Mouse (Mus musculus) lung, postnatal 0 days (tissue): ENCODE results near the gene Zfp354a. TPM values are rescaled to one million over a fixed set of nuclear protein-coding genes. Genes with fewer than 3 reads are reported as not detected.
"Not testable (repeated sequence)": the region's sequence is repeated elsewhere in the genome, so short reads cannot be mapped to it uniquely, and the experiment has no call there.

ENCODE experiments used
- ATAC-seq: fragments of 200-750 bp; cut with Nextera tagmentation; 2 replicates; pipeline ENCODE4 v1.8.0; 2017; ENCODE audit warnings: moderate library complexity
- DNase-seq: peaks from one replicate; pipeline ENCODE4 v3.0.0-alpha.2; 2016; ENCODE audit warnings: low spot score
- H3K27ac ChIP-seq: fragments of 300-500 bp; sonication (generic); 2 replicates; pipeline ENCODE4 v1.5.1; 2014; ENCODE audit warnings: antibody characterized with exemption, mild to moderate bottlenecking, low read length, mixed read lengths
- H3K27me3 ChIP-seq: fragments of 300-500 bp; sonication (generic); replicated peaks from 2 replicates; pipeline ENCODE4 v1.6.1; 2014; ENCODE audit warnings: low read length, mixed read lengths; ENCODE audit not compliant: insufficient read depth
- H3K36me3 ChIP-seq: fragments of 300-500 bp; sonication (generic); 2 replicates; pipeline ENCODE4 v1.6.1; 2014; ENCODE audit warnings: low read length, mixed read lengths; ENCODE audit not compliant: insufficient read depth
- H3K4me1 ChIP-seq: fragments of 300-500 bp; sonication (generic); 2 replicates; pipeline ENCODE4 v1.6.1; 2014; ENCODE audit warnings: antibody characterized with exemption, low read depth, low read length, mixed read lengths; ENCODE audit not compliant: insufficient read depth
- H3K4me2 ChIP-seq: fragments of 300-500 bp; sonication (generic); replicated peaks from 2 replicates; pipeline ENCODE4 v1.6.1; 2014; ENCODE audit warnings: low read depth, mild to moderate bottlenecking, low read length, moderate library complexity, mixed read lengths
- H3K4me3 ChIP-seq: fragments of 300-500 bp; sonication (generic); 2 replicates; pipeline ENCODE4 v1.5.1; 2014; ENCODE audit warnings: low read depth, low read length
- H3K9ac ChIP-seq: fragments of 300-500 bp; sonication (generic); replicated peaks from 2 replicates; pipeline ENCODE4 v1.6.1; 2014; ENCODE audit warnings: low read depth, mild to moderate bottlenecking
- H3K9me3 ChIP-seq: fragments of 300-500 bp; sonication (generic); 2 replicates; pipeline ENCODE4 v1.6.1; 2016; ENCODE audit warnings: low read length, mixed read lengths
- CTCF ChIP-seq: IDR thresholded peaks from 2 replicates; pipeline ENCODE4 v1.5.1; 2016; ENCODE audit warnings: antibody characterized with exemption, mild to moderate bottlenecking
- EP300 ChIP-seq: IDR thresholded peaks from 2 replicates; pipeline ENCODE4 v1.6.1; 2016; ENCODE audit warnings: antibody characterized with exemption, mild to moderate bottlenecking, control low read depth
- WGBS: fragments of 180-500 bp; shearing (Covaris S2); extraction: QIAGEN DNeasy Blood & Tissue Kit; methylation state at CpG from one replicate; pipeline ENCODE4 v1.1.7; 2014; 5-methylcytosine and 5-hydroxymethylcytosine counted together
- polyA plus RNA-seq: library from polyadenylated mRNA; unstranded; fragments of >200 nt; fragmentation: Nextera tagmentation; extraction: Ambion mirVana; gene quantifications from 2 replicates; pipeline ENCODE4 v1.2.1, GENCODE M21; 2015

The Zfp354a gene
- 5.7 and 5.9 TPM in 2 replicates for polyA plus RNA-seq

DNA sequence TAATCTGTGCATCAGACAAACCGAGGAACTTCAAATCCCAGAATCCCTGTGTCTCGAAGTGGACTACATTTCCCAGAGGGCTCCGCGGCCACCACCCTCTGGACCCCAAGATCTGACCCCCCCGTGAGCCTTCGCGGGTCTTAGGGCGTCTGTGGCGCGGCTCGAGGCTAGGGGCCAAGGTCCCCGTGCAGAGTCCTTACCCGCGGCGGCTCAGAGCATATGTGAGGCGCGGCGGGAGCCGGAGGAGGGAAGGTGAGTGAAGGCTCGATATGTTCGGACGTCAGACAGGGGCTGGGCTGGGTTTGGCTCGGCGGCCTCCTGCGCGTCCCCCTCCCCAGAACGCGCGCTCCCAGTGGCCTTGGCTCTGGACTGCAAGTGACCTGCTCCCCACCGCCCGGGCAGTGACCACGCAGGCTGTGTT lies at the start of gene Zfp354a:
Gene Zfp354a, plus strand, starts transcription at position 107 of the 421 bp plus-strand sequence.
- H3K4me1 ChIP-seq = no peaks in the 10 kb centered on the region; the same call in 1 of the 2 replicates
- H3K36me3 ChIP-seq = no peaks in the 10 kb centered on the region
- no peak for TF ChIP-seq EP300
- peak; percentile 55 for TF ChIP-seq CTCF
- WGBS = under 1% methylated on average over 31 of the region's 32 CpGs
- peak within 1 kb of the TSS; percentile 85 for H3K4me2 ChIP-seq
- DNase-seq (peak; percentile 90), ATAC-seq (peak; percentile 96)
- H3K27ac ChIP-seq = no peak within 1 kb of the TSS
- no peaks in the 10 kb centered on the region for H3K9me3 ChIP-seq
- peak within 1 kb of the TSS; percentile 58 for H3K9ac ChIP-seq
- H3K4me3 ChIP-seq = peak within 1 kb of the TSS; percentile 88
- no peaks in the 10 kb centered on the region for H3K27me3 ChIP-seq

DNA sequence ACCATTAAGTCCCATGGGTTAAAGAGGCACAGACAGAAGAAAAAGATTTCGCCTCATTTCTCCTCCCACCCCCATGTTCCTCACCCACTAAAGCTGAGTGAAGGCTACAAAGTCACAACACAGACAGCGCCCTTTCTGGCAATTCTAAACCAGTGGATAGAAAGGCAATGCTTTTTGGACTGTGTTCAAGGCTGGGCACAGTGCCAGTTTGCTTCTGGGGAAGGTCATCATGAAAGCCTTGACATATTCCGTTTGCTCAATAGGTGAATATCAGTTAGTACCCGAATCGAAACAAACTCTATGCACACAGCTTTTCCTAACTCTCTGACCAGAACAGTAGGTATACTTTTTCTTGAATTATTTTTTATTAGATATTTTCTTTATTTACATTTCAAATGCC lies 47.2 kb upstream of the Zfp354a start:
- Histone ChIP-seq H3K27me3 (no peaks in the 10 kb centered on the region), H3K4me1 (no peaks in the 10 kb centered on the region), H3K9ac (no peak overlapping the region), H3K9me3 (no peaks in the 10 kb centered on the region), H3K27ac (no peak overlapping the region), H3K36me3 (no peaks in the 10 kb centered on the region), H3K4me2 (no peak overlapping the region), H3K4me3 (no peak overlapping the region)
- 33% methylated on average over 5 of the region's 5 CpGs for WGBS
- no peak for ATAC-seq
- TF ChIP-seq EP300 = no peak
- TF ChIP-seq CTCF = no peak
- no peak for DNase-seq

DNA sequence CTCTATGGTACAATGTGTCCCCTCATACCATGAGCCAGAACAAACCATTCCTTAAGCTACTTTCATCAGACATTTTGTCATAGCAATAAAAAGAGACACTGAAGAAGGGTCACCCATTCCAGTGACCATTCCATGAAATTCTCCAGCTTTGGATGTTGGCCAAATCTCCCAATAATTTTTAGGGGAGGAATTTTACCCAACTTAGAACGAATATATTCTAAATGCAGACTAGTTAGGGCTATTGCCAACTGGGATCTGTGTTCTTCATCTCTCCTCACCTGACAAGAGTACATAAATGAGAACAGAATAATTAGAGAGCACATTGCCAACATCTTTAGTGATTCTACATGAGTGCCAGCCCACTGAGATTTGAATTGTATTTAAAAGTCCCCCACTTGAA lies 45.1 kb upstream of the Zfp354a start, which contains the start of gene Olfr54:
Gene Olfr54, plus strand, starts transcription at position 301 of the 400 bp plus-strand sequence.
- no peak within 1 kb of the TSS for H3K4me3 ChIP-seq
- H3K9ac ChIP-seq = no peak within 1 kb of the TSS
- WGBS = 37% methylated on average over 1 of the region's 1 CpGs
- DNase-seq (no peak), ATAC-seq (no peak)
- H3K4me1 ChIP-seq = no peaks in the 10 kb centered on the region
- H3K27me3 ChIP-seq = no peaks in the 10 kb centered on the region
- H3K36me3 ChIP-seq = no peaks in the 10 kb centered on the region
- H3K27ac ChIP-seq = no peak within 1 kb of the TSS
- H3K9me3 ChIP-seq = no peaks in the 10 kb centered on the region
- H3K4me2 ChIP-seq = no peak within 1 kb of the TSS
- TF ChIP-seq EP300 (no peak), CTCF (no peak)

DNA sequence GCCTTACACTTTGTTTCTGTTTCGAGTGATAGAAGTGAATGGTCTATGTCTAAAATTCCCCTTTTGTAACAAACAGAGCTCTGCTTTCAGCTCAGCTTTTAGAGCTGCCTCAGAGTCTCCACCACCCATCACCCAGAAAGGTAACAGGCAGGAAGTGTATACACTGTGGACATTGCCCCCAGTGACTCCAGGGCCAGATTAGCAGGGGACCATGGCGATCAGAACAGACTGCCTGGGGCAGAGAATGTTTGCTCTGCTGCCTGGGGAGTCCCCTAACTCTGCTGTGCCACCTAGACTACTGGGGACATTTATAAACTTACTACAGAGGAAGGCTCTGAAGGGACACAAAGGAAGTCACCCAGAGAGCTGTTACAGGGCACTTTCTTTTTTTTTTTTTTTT lies 42.7 kb upstream of the Zfp354a start:
- Histone ChIP-seq H3K27me3 (no peaks in the 10 kb centered on the region), H3K4me2 (no peak overlapping the region), H3K4me3 (no peak overlapping the region), H3K36me3 (no peaks in the 10 kb centered on the region), H3K27ac (no peak overlapping the region), H3K9me3 (no peaks in the 10 kb centered on the region), H3K4me1 (no peaks in the 10 kb centered on the region), H3K9ac (no peak overlapping the region)
- WGBS = 52% methylated on average over 2 of the region's 2 CpGs
- TF ChIP-seq CTCF = no peak
- DNase-seq (no peak), ATAC-seq (no peak)

DNA sequence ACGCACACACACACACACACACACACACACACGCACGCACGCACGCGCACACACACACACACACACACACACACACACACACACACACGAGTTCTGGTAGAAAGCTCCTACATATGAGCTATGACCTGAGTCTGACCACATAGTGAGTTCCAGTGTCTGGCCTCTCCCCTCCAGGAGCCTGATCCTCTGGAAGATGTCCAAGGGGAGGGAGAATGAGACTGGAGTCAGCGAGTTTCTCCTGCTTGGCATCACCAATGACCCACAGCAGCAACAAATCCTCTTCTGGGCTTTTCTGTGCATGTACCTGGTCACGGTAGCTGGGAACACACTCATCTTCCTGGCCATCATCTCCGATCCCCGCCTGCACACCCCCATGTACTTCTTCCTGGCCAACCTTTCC lies 32.2 kb upstream of the Zfp354a start:
- WGBS = 90% methylated on average over 10 of the region's 11 CpGs
- H3K4me2 ChIP-seq, H3K4me3 ChIP-seq, H3K9ac ChIP-seq, H3K4me1 ChIP-seq, H3K9me3 ChIP-seq, DNase-seq, H3K36me3 ChIP-seq, ATAC-seq, H3K27ac ChIP-seq, H3K27me3 ChIP-seq: not testable (repeated sequence)

DNA sequence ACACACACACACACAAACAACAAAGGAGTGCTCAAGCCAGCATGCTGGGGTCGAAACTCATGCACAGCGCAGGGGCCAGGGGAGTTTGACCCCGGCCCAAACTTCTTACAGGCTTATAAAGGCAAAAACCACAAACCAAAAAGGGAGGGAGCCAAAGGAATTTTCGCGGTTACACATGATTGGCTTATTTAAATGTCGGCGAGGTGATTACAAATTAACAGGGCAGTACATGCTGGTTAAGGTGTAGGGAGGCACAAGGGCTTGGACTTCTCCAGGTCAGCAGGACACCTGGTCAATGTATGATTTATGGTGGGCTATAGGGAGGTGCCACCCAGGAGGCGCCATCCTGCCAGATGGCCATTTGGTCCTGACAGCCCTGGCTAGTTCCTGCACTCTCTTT lies 29.7 kb upstream of the Zfp354a start:
- H3K36me3 ChIP-seq, H3K9me3 ChIP-seq, H3K4me2 ChIP-seq, H3K9ac ChIP-seq, ATAC-seq, DNase-seq, H3K4me1 ChIP-seq, H3K4me3 ChIP-seq, H3K27ac ChIP-seq, H3K27me3 ChIP-seq: not testable (repeated sequence)
- WGBS = 72% methylated on average over 8 of the region's 8 CpGs

DNA sequence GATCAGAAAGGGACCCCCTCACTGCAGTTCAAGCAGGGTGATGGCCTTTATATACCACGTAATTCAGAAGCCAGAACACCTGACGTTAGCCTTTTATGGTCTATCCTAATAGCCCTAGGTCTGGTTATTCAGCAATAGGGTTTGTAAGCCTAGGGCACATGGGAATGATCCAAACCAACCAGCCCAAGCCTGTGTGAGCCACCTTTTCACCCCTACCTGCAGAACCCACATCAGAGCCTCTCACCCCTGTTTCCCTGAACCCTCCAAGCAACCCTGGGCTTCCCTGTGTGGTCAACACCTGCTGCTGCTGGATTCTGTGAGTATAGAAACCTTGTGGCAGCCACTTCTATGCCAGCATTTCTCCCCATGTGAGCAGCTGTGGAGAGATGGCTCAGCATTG lies 28.8 kb upstream of the Zfp354a start:
- Histone ChIP-seq H3K27me3 (no peaks in the 10 kb centered on the region), H3K9me3 (no peaks in the 10 kb centered on the region), H3K4me2 (no peak overlapping the region), H3K36me3 (no peaks in the 10 kb centered on the region), H3K4me3 (no peak overlapping the region), H3K4me1 (no peaks in the 10 kb centered on the region), H3K9ac (no peak overlapping the region), H3K27ac (no peak overlapping the region)
- DNase-seq (no peak), ATAC-seq (no peak)
- no peak for TF ChIP-seq EP300
- no peak for TF ChIP-seq CTCF
- WGBS = 71% methylated on average over 2 of the region's 2 CpGs
